Mouse (Mus musculus) embryonic facial prominence, embryonic 11.5 days (tissue): Measurements from ENCODE around the gene Kif1b. TPM values are rescaled to one million over a fixed set of nuclear protein-coding genes. Genes with fewer than 3 reads are reported as not detected.

ENCODE experiments used
- ATAC-seq: fragments of 200-750 bp; cut with Nextera tagmentation; replicated peaks from 2 replicates; pipeline ENCODE4 v1.8.0; 2017; ENCODE audit warnings: low read depth; ENCODE audit not compliant: insufficient number of reproducible peaks, low FRiP score, low TSS enrichment
- DNase-seq: peaks from one replicate; pipeline ENCODE4 v3.0.0-alpha.2; 2015; ENCODE audit warnings: low spot score
- H3K27ac ChIP-seq: fragments of 300-500 bp; sonication (generic); replicated peaks from 2 replicates; pipeline ENCODE4 v1.5.1; 2014; ENCODE audit warnings: mild to moderate bottlenecking, low read depth, low read length, control low read depth
- H3K27me3 ChIP-seq: fragments of 300-500 bp; sonication (generic); 2 replicates; pipeline ENCODE4 v1.6.1; 2014; ENCODE audit warnings: mild to moderate bottlenecking, low read length, moderate library complexity, mixed read lengths; ENCODE audit not compliant: control insufficient read depth, insufficient read depth
- H3K36me3 ChIP-seq: fragments of 300-500 bp; sonication (generic); replicated peaks from 2 replicates; pipeline ENCODE4 v1.6.1; 2014; ENCODE audit warnings: low read depth, mild to moderate bottlenecking, low read length, moderate library complexity, mixed read lengths; ENCODE audit not compliant: control insufficient read depth, insufficient read depth
- H3K4me1 ChIP-seq: fragments of 300-500 bp; sonication (generic); 2 replicates; pipeline ENCODE4 v1.6.1; 2014; ENCODE audit warnings: low read length, mixed read lengths; ENCODE audit not compliant: control insufficient read depth, insufficient read depth
- H3K4me2 ChIP-seq: fragments of 300-500 bp; sonication (generic); 2 replicates; pipeline ENCODE4 v1.6.1; 2014; ENCODE audit warnings: low read depth, mild to moderate bottlenecking, control low read depth, low read length, moderate library complexity
- H3K4me3 ChIP-seq: fragments of 300-500 bp; sonication (generic); 2 replicates; pipeline ENCODE4 v1.5.1; 2014; ENCODE audit warnings: low read depth, low read length, control low read depth
- H3K9ac ChIP-seq: fragments of 300-500 bp; sonication (generic); replicated peaks from 2 replicates; pipeline ENCODE4 v1.6.1; 2014; ENCODE audit warnings: mild to moderate bottlenecking, control low read depth, low read length
- H3K9me3 ChIP-seq: fragments of 300-500 bp; sonication (generic); replicated peaks from 2 replicates; pipeline ENCODE4 v1.6.1; 2016; ENCODE audit warnings: mild to moderate bottlenecking, low read length, inconsistent platforms, mixed read lengths; ENCODE audit not compliant: control insufficient read depth
- WGBS: fragments of 180-500 bp; shearing (Covaris S2); extraction: QIAGEN DNeasy Blood & Tissue Kit; methylation state at CpG from one replicate; pipeline ENCODE4 v1.1.7; 2014; 5-methylcytosine and 5-hydroxymethylcytosine counted together
- polyA plus RNA-seq: library from polyadenylated mRNA; unstranded; fragments of >200 nt; fragmentation: Nextera tagmentation; extraction: Ambion mirVana; gene quantifications from 2 replicates; pipeline ENCODE4 v1.2.1, GENCODE M21; 2014

Kif1b gene
- polyA plus RNA-seq, 1 experiment from 2014 or later, result 45.1 TPM

DNA sequence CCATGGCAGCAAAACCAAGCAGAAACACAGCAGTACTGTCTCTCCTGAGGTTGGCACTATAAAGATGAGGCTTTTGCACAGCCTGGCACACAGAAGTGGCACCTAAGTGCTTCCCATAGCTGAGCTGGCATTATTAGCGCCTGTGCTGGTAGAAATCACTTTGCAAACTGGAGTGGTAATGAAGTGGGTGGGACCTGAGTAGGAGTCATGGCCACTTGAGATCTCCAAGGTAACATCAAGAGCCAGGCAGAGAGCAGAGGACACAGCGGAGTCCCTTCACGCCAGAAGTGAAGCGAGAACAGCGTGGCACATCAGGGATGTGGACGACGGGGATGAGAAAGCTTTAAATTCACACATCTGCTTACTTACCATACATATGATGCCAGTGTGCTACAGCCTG, 19.8 kb upstream of the Kif1b start:
- H3K4me3 ChIP-seq, result no peak overlapping the region
- H3K4me2 ChIP-seq, result no peak overlapping the region
- WGBS, result 92% methylated on average over 7 of the region's 7 CpGs
- H3K9me3 ChIP-seq, result no peaks in the 10 kb centered on the region
- no peaks in the 10 kb centered on the region for H3K4me1 ChIP-seq
- peaks cover 19% of the 10 kb centered on the region for H3K36me3 ChIP-seq
- H3K27me3 ChIP-seq, result no peaks in the 10 kb centered on the region
- no peak overlapping the region for H3K9ac ChIP-seq
- no peak for ATAC-seq
- H3K27ac ChIP-seq, result no peak overlapping the region
- no peak for DNase-seq

DNA sequence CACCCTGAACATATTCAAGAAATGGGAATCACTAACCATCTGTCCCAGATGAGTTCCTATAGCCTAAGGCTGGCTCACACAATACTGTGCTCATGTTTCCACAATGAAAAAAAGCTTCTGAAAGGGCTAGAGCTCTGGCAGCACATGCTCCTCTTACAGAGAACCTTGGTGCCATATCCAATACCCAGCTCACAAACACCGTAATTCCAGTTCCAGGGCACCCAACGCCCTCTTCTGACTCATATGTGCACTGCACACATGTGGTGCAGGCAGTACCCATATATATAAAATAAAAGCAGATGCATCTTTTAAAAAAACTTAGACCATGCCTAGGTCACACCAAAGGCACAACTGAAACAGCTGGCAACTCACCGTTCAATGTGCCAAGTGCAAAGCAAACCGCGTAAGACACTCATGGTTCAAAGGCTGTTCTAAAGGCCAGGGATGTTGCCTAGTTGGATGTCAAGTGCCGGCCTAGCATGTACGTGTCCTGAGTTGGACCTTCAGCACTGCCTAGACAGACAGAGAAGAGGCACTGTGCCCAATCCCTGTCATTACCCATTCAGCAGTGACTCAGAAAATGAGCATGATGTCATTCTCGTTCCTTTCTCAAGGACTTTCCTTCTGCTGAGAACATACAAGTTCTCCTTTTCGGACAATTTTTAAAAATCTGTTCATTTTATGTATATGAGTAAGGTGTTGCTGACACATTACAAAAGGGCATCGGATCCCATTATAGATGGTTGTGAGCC, 18.1 kb upstream of the Kif1b start:
- Histone ChIP-seq H3K4me1 (no peaks in the 10 kb centered on the region), H3K4me3 (no peak overlapping the region), H3K9ac (no peak overlapping the region), H3K4me2 (no peak overlapping the region), H3K27me3 (no peaks in the 10 kb centered on the region), H3K9me3 (no peaks in the 10 kb centered on the region), H3K36me3 (peaks cover 12% of the 10 kb centered on the region), H3K27ac (no peak overlapping the region)
- no peak for ATAC-seq
- DNase-seq, result no peak
- 91% methylated on average over 10 of the region's 10 CpGs for WGBS

DNA sequence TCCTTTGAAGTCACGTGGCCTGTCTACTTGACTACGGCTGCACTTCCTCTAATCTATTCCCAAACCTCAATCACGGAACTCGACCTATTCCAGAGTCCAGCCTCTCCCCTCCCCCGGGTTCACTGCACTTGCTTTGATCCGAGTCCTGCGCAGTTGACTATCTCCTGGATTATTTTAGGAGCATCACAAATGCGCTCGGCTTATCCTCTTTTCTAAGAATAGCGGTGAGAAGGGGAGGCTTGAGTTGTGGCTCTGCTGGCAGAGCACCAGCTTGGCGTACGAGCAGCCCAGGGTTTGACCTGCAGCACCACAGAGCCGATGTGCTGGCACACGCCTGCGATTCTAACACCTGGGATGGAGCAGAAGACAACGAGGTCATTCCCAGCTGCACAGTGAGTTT, 16.2 kb upstream of the Kif1b start:
- no peak overlapping the region for H3K27ac ChIP-seq
- H3K27me3 ChIP-seq, result no peaks in the 10 kb centered on the region
- no peak overlapping the region for H3K4me3 ChIP-seq
- H3K9me3 ChIP-seq, result no peaks in the 10 kb centered on the region
- ATAC-seq (no peak), DNase-seq (no peak)
- WGBS, result 85% methylated on average over 16 of the region's 16 CpGs
- no peaks in the 10 kb centered on the region for H3K4me1 ChIP-seq
- no peaks in the 10 kb centered on the region; the same call in 1 of the 2 replicates for H3K36me3 ChIP-seq
- H3K4me2 ChIP-seq, result no peak overlapping the region
- no peak overlapping the region for H3K9ac ChIP-seq

DNA sequence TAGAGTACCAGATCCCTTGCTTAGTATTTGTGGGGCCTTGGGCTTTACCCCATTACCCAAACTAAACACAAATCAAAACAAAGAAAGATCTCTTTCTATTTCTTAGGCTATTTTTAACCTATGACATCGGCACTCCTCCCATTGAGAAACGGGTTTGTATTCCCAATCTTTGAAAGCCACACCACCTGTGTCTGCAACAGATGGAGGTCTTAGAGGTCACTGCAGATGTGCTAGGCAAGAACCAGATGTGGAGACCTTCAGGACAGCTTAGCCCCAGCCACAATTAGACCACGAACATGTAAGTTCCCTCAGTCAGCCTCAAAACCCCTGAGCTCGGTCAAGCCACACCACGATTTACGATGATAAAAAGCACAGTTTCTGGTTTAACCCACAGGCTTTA, 15.2 kb upstream of the Kif1b start:
- Histone ChIP-seq H3K36me3 (no peaks in the 10 kb centered on the region), H3K9ac (no peak overlapping the region), H3K4me2 (no peak overlapping the region), H3K4me1 (no peaks in the 10 kb centered on the region), H3K4me3 (no peak overlapping the region), H3K27ac (no peak overlapping the region), H3K27me3 (no peaks in the 10 kb centered on the region), H3K9me3 (no peaks in the 10 kb centered on the region)
- ATAC-seq, result no peak
- WGBS, result 65% methylated on average over 6 of the region's 6 CpGs
- DNase-seq, result no peak

DNA sequence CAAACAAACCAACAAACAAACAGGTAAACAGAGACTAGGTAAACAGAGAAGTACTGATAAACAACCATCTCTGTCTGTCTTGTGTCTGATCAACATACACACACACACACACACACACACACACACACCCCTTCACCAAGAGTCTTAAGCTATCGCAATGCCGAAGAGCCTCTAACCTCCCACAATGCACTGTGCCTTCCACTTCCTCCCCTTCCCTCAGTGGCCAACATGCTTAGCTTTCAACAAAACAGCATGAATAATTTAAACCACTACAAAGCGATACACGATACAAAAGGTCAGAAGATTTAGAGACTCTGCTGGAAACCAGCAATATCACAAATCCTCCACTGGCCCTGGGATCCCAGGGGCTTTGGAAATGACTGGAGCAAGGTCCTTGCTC, 14.8 kb upstream of the Kif1b start:
- WGBS, result 70% methylated on average over 4 of the region's 4 CpGs
- no peaks in the 10 kb centered on the region for H3K36me3 ChIP-seq
- no peak overlapping the region for H3K27ac ChIP-seq

DNA sequence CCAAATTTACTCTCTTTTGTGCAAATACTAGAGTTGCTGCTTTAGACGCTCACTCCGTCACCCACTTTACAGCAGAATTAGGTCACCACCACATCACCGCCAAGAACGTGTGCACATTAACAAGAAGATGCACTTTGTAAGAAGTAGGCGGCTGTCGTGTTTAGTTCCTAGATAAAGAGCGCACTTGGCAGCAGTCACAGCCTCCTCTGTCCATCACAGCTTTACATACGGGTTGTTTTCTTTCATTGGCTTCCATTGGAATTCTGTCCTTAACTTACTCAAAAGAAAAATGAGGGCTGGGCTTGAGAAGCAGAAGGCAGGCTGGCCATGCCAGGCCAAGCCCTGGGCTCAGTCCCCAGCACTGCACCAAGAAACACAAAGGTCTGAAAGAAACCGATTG, 11.6 kb upstream of the Kif1b start:
- Histone ChIP-seq H3K9me3 (no peaks in the 10 kb centered on the region), H3K36me3 (no peaks in the 10 kb centered on the region), H3K9ac (no peak overlapping the region), H3K4me2 (no peak overlapping the region), H3K4me3 (no peak overlapping the region), H3K27me3 (no peaks in the 10 kb centered on the region), H3K27ac (no peak overlapping the region), H3K4me1 (no peaks in the 10 kb centered on the region)
- 81% methylated on average over 9 of the region's 9 CpGs for WGBS
- no peak for ATAC-seq
- DNase-seq, result no peak

More for the DNA sequence above, 14.8 kb upstream of the Kif1b start:
- Histone ChIP-seq H3K9me3 (no peaks in the 10 kb centered on the region), H3K9ac (no peak overlapping the region), H3K27me3 (no peaks in the 10 kb centered on the region), H3K4me2 (no peak overlapping the region), H3K4me1 (no peaks in the 10 kb centered on the region), H3K4me3 (no peak overlapping the region)
- DNase-seq (no peak), ATAC-seq (no peak)

DNA sequence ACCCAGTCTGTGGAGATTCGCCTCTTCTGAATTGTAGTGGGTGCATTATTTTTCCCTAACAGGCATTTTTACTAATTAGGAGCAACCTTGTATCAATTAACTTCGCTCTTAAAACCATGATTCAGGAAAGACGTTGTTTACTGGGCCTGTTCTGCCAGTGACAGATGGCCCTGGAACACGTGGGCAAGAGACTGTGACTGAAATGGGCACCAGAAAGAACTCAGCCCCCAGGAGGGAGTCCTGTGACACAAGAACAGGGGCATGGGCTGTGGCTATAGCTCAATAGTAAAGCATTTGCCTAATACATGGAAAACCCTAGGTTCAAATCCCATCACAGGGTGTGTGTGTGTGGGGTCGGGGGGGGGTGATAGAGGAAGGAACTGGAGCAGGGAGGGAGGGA, 9.9 kb upstream of the Kif1b start:
- H3K27ac ChIP-seq, result no peak overlapping the region

DNA sequence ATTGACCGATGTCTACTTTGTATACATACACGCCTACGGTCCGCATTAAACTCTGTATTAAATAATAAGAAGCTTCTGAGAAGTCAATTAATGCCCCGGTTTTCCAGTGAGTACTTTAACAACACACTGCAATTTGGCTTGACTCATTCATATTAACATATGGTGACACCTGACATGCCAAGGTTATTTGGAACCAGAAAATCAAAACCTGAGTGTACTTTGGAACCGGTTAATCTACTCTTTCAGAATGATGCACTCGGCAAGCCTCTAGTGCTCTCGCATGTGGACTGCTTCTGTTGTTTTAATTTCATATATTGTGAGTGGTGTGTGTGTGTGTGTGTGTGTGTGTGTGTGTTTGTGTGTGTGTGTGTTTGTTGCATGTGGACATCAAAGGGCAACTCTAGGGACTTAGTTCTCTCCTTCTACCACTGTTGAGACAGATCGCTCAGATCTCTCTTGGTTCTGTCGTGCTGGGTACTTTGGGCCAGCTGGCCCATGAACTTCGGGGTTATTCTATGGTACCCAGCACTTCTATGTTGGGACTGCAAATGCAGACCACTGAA, 6.9 kb upstream of the Kif1b start:
- ATAC-seq (no peak), DNase-seq (no peak)
- Histone ChIP-seq H3K9me3 (no peaks in the 10 kb centered on the region), H3K4me1 (no peaks in the 10 kb centered on the region), H3K36me3 (no peaks in the 10 kb centered on the region), H3K27me3 (no peaks in the 10 kb centered on the region), H3K27ac (no peak overlapping the region), H3K9ac (no peak overlapping the region), H3K4me3 (no peak overlapping the region), H3K4me2 (no peak overlapping the region)
- WGBS, result 88% methylated on average over 11 of the region's 11 CpGs

More for the DNA sequence above, 9.9 kb upstream of the Kif1b start:
- Histone ChIP-seq H3K27me3 (no peaks in the 10 kb centered on the region), H3K4me3 (no peak overlapping the region), H3K36me3 (no peaks in the 10 kb centered on the region), H3K9ac (no peak overlapping the region), H3K4me1 (no peaks in the 10 kb centered on the region), H3K9me3 (no peaks in the 10 kb centered on the region), H3K4me2 (no peak overlapping the region)
- 66% methylated on average over 5 of the region's 5 CpGs for WGBS
- no peak for DNase-seq
- no peak for ATAC-seq
